ENCODE assay signal across 10 mouse cellular contexts in the genomic region with DNA sequence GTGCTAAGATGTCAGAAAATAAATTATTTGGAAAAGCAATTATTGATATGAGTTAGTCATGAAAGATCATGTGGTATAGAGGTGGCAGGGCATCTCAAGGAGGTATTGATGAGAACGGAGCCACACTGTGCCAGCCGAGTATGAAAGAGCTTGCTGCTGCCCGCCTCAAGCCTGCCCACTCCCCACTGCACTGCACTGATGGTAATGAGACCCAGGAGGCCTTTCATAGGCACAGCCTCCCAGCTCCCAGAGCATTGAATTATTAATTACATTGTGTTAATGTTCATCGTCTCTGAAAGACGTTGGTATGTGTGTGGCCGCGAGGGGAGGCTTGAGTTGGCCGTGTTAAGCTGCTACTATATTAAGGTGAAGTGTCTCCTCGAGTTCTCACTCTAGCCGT. TPM values are rescaled to one million over a fixed set of nuclear protein-coding genes. Genes with fewer than 3 reads are reported as not detected.
A peak's percentile ranks its signal among the peaks of the same experiment; 100 is the strongest.
DNase-seq lines count a peak whose midpoint lies in the region; ATAC-seq lines count a peak whose summit lies in the region.
"Had no signal": no experiment of that assay in that cellular context is flagged by ENCODE, and none has a peak within 500 bp of the region (broad histone marks: within the 10 kb centered on the region; RNA-seq: fewer than 3 reads in every experiment).

No protein-coding gene starts in this region.

- no peak for ATAC-seq in intestine, embryonic 14.5 days (replicated peaks; ENCODE audit: low FRiP score, low TSS enrichment, low read depth)
- no peak for ATAC-seq in intestine, embryonic 15.5 days
- ATAC-seq in forebrain, embryonic 12.5 days (ENCODE audit: low FRiP score) = peak; percentile 72
- ATAC-seq in hindbrain, embryonic 15.5 days (ENCODE audit: low FRiP score, low read depth) = peak; percentile 66
- ATAC-seq in neural tube, embryonic 14.5 days (ENCODE audit: low read depth) = peak; percentile 84
- no peak for ATAC-seq in heart, embryonic 12.5 days (ENCODE audit: insufficient number of reproducible peaks, low FRiP score)

- no peak overlapping the region for H3K4me2 ChIP-seq in intestine, embryonic 14.5 days (ENCODE audit: low read length)
- H3K4me2 ChIP-seq in intestine, embryonic 15.5 days (replicated peaks) = no peak overlapping the region
- H3K4me2 ChIP-seq in forebrain, embryonic 12.5 days = no peak overlapping the region
- H3K4me2 ChIP-seq in hindbrain, embryonic 15.5 days = no peak overlapping the region
- H3K4me2 ChIP-seq in neural tube, embryonic 14.5 days (ENCODE audit: low read depth, low read length) = no peak overlapping the region
- no peak overlapping the region for H3K4me2 ChIP-seq in heart, embryonic 12.5 days

- H3K9ac ChIP-seq in intestine, embryonic 14.5 days (ENCODE audit: low read length) = no peak overlapping the region
- no peak overlapping the region for H3K9ac ChIP-seq in intestine, embryonic 15.5 days
- H3K9ac ChIP-seq in forebrain, embryonic 12.5 days = no peak overlapping the region
- H3K9ac ChIP-seq in hindbrain, embryonic 15.5 days = no peak overlapping the region
- no peak overlapping the region for H3K9ac ChIP-seq in neural tube, embryonic 14.5 days (replicated peaks; ENCODE audit: low read depth, low read length)
- H3K9ac ChIP-seq in heart, embryonic 12.5 days = no peak overlapping the region

- H3K9me3 ChIP-seq in intestine, embryonic 14.5 days (ENCODE audit: control insufficient read depth, low read length) = no peaks in the 10 kb centered on the region
- H3K9me3 ChIP-seq in intestine, embryonic 15.5 days = no peaks in the 10 kb centered on the region
- H3K9me3 ChIP-seq in forebrain, embryonic 12.5 days = no peaks in the 10 kb centered on the region
- no peaks in the 10 kb centered on the region for H3K9me3 ChIP-seq in hindbrain, embryonic 15.5 days
- no peaks in the 10 kb centered on the region for H3K9me3 ChIP-seq in neural tube, embryonic 14.5 days (ENCODE audit: control insufficient read depth, low read length)
- H3K9me3 ChIP-seq in heart, embryonic 12.5 days (replicated peaks) = no peaks in the 10 kb centered on the region

- H3K36me3 ChIP-seq in intestine, embryonic 14.5 days (ENCODE audit: control insufficient read depth, insufficient read depth, low read length) = no peaks in the 10 kb centered on the region
- no peaks in the 10 kb centered on the region for H3K36me3 ChIP-seq in intestine, embryonic 15.5 days
- H3K36me3 ChIP-seq in forebrain, embryonic 12.5 days (replicated peaks) = no peaks in the 10 kb centered on the region
- no peaks in the 10 kb centered on the region for H3K36me3 ChIP-seq in hindbrain, embryonic 15.5 days
- H3K36me3 ChIP-seq in neural tube, embryonic 14.5 days (ENCODE audit: control insufficient read depth, insufficient read depth, low read length) = no peaks in the 10 kb centered on the region
- H3K36me3 ChIP-seq in heart, embryonic 12.5 days = no peaks in the 10 kb centered on the region

- no peak for DNase-seq in intestine, embryonic 14.5 days (ENCODE audit: low spot score)
- no peak for DNase-seq in thymus, postnatal 4 days
- DNase-seq in testis, postnatal 14 days (ENCODE audit: low spot score) = no peak
- DNase-seq: kidney, adult 9 months; thymus, adult 2 months had no signal

- peaks cover 20% of the 10 kb centered on the region; the same call in 1 of the 2 replicates for H3K4me1 ChIP-seq in intestine, embryonic 14.5 days (replicated peaks; ENCODE audit: control insufficient read depth, insufficient read depth, low read length)
- peaks cover 26% of the 10 kb centered on the region for H3K4me1 ChIP-seq in intestine, embryonic 15.5 days (replicated peaks)
- peaks cover 33% of the 10 kb centered on the region for H3K4me1 ChIP-seq in forebrain, embryonic 12.5 days
- H3K4me1 ChIP-seq in hindbrain, embryonic 15.5 days (replicated peaks) = peaks cover 35% of the 10 kb centered on the region
- H3K4me1 ChIP-seq in neural tube, embryonic 14.5 days (ENCODE audit: control insufficient read depth, insufficient read depth, low read length) = peaks cover 13% of the 10 kb centered on the region
- peaks cover 29% of the 10 kb centered on the region for H3K4me1 ChIP-seq in heart, embryonic 12.5 days (replicated peaks)

- no peak overlapping the region for H3K4me3 ChIP-seq in intestine, embryonic 14.5 days (ENCODE audit: low read depth, low read length)
- H3K4me3 ChIP-seq in intestine, embryonic 15.5 days (replicated peaks) = no peak overlapping the region
- no peak overlapping the region for H3K4me3 ChIP-seq in forebrain, embryonic 12.5 days (replicated peaks)
- H3K4me3 ChIP-seq in hindbrain, embryonic 15.5 days = no peak overlapping the region
- no peak overlapping the region for H3K4me3 ChIP-seq in neural tube, embryonic 14.5 days (ENCODE audit: low read depth, low read length)
- H3K4me3 ChIP-seq in heart, embryonic 12.5 days = no peak overlapping the region

- H3K27me3 ChIP-seq in intestine, embryonic 14.5 days (replicated peaks; ENCODE audit: control insufficient read depth, insufficient read depth, low read length) = no peaks in the 10 kb centered on the region
- H3K27me3 ChIP-seq in intestine, embryonic 15.5 days (replicated peaks) = no peaks in the 10 kb centered on the region
- 0 out of 2 replicates have a peak, but pooled peaks cover 7% of the 10 kb centered on the region for H3K27me3 ChIP-seq in forebrain, embryonic 12.5 days
- H3K27me3 ChIP-seq in hindbrain, embryonic 15.5 days = no peaks in the 10 kb centered on the region
- no peaks in the 10 kb centered on the region for H3K27me3 ChIP-seq in neural tube, embryonic 14.5 days (ENCODE audit: control insufficient read depth, insufficient read depth, low read length)
- H3K27me3 ChIP-seq in heart, embryonic 12.5 days (replicated peaks) = no peaks in the 10 kb centered on the region

- H3K27ac ChIP-seq in intestine, embryonic 14.5 days (ENCODE audit: low read depth) = 0 out of 2 replicates have a peak overlapping the region, but pooled peaks have one; percentile 33
- H3K27ac ChIP-seq in intestine, embryonic 15.5 days = no peak overlapping the region
- 0 out of 2 replicates have a peak overlapping the region, but pooled peaks have one; percentile 43 for H3K27ac ChIP-seq in forebrain, embryonic 12.5 days
- peak overlapping the region; percentile 44 for H3K27ac ChIP-seq in hindbrain, embryonic 15.5 days (replicated peaks)
- peak overlapping the region; percentile 68 for H3K27ac ChIP-seq in neural tube, embryonic 14.5 days (ENCODE audit: low read depth, low read length)
- H3K27ac ChIP-seq in heart, embryonic 12.5 days (ENCODE audit: poor library complexity, severe bottlenecking) = no peak overlapping the region

- WGBS in intestine, embryonic 14.5 days = 75% methylated on average over 10 of the region's 10 CpGs
- WGBS in intestine, embryonic 15.5 days = 73% methylated on average over 10 of the region's 10 CpGs
- 32% methylated on average over 10 of the region's 10 CpGs for WGBS in forebrain, embryonic 12.5 days
- 25% methylated on average over 10 of the region's 10 CpGs for WGBS in hindbrain, embryonic 15.5 days
- 22% methylated on average over 10 of the region's 10 CpGs for WGBS in neural tube, embryonic 14.5 days
- 79% methylated on average over 10 of the region's 10 CpGs for WGBS in heart, embryonic 12.5 days

RNA-seq across cellular contexts. Expression of a gene that starts 33.6 kb away (rescaled TPM):
- polyA plus RNA-seq in intestine, embryonic 14.5 days (2014; fragmentation: Nextera tagmentation; extraction: Ambion mirVana) = 0.83 and 0.85 TPM in 2 replicates
- 0.31 and 0.52 TPM in 2 replicates for polyA plus RNA-seq in intestine, embryonic 15.5 days (2015; fragmentation: Nextera tagmentation; extraction: Ambion mirVana)
- polyA plus RNA-seq in forebrain, embryonic 12.5 days (2016; fragmentation: Nextera tagmentation; extraction: Ambion mirVana) = 3.0 and 3.1 TPM in 2 replicates
- 6.8 and 7.1 TPM in 2 replicates for polyA plus RNA-seq in hindbrain, embryonic 15.5 days (2015; fragmentation: Nextera tagmentation; extraction: Ambion mirVana)
- 9.7 and 11.5 TPM in 2 replicates for polyA plus RNA-seq in neural tube, embryonic 14.5 days (2014; fragmentation: Nextera tagmentation; extraction: Ambion mirVana)
- polyA plus RNA-seq in heart, embryonic 12.5 days (2016; fragmentation: Nextera tagmentation; extraction: Ambion mirVana) = 0.51 and 0.58 TPM in 2 replicates

Comparison
In these comparisons a context has a peak if more than half of its experiments do, and no peak if none do; other contexts are left out.
1. H3K27ac ChIP-seq: peak in intestine, embryonic 14.5 days (single experiment), forebrain, embryonic 12.5 days (single experiment), hindbrain, embryonic 15.5 days (single experiment) and neural tube, embryonic 14.5 days (single experiment); none in intestine, embryonic 15.5 days (single experiment) and heart, embryonic 12.5 days (single experiment).
2. ATAC-seq: peak in forebrain, embryonic 12.5 days (single experiment), hindbrain, embryonic 15.5 days (single experiment) and neural tube, embryonic 14.5 days (single experiment); none in intestine, embryonic 14.5 days (single experiment), intestine, embryonic 15.5 days (single experiment) and heart, embryonic 12.5 days (single experiment).